Mouse (Mus musculus): ENCODE measurements around the gene Rtl8b.

DNA sequence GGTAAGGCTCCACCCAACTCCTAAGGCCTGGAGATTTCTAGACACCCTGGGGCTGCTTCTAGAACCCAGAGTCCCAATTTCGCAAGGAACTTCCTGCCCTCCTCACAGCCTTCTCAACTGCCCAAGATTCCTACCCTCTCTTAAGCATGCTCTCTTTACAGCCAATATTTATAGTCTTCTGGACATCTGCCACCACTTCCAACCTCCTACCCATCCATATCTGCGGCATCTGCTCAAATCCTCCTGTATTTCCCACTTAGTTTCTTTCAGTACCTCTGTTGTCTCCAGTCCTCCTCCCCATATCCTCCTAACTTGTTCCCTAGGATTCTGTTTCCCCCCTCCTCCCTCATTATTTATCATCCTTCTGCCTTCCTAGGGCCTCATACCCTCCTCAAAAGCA, 29.0 kb upstream of the Rtl8b start:
- TF ChIP-seq CTCF (IDR thresholded peaks at IDR 0.05; ENCODE audit: extremely low read depth, insufficient read depth, low read length) (no peak), POLR2A (IDR thresholded peaks at IDR 0.05; ENCODE audit: extremely low read depth, insufficient read depth, low read length) (no peak)

Measured in cortical plate, adult 2 months (tissue).